Mouse (Mus musculus) T-helper 2 cell (primary cell): ENCODE measurements around the gene Pde9a.

Experiments
- in situ Hi-C: fragments of 300-600 bp; cut with MboI, MseI; formaldehyde crosslinking; loops from one replicate; pipeline ENCODE4 v1.15.1; 2025; ENCODE audit warnings: high pct_unique_total_duplicates

Gene Pde9a

GRCm38 (mm10) chr17:31460416-31460815 is 74.4 kb downstream of the Pde9a start:
- in situ Hi-C loops, result no loop called here

GRCm38 (mm10) chr17:31462506-31462905 is 76.5 kb downstream of the Pde9a start:
- in situ Hi-C loops, result no loop called here

- in situ Hi-C loops, result no loop called here
Observed at GRCm38 (mm10) chr17:31466854-31467253, 80.8 kb downstream of the Pde9a start.

GRCm38 (mm10) chr17:31468496-31468895 is 82.5 kb downstream of the Pde9a start:
- in situ Hi-C loops, result no loop called here

- in situ Hi-C loops, result no loop called here
Observed at GRCm38 (mm10) chr17:31470766-31471418, 84.9 kb downstream of the Pde9a start.

- in situ Hi-C loops, result no loop called here
Observed at GRCm38 (mm10) chr17:31474388-31474787, 88.4 kb downstream of the Pde9a start.

- in situ Hi-C loops, result no loop called here
Observed at GRCm38 (mm10) chr17:31478606-31479005, 92.6 kb downstream of the Pde9a start.

- in situ Hi-C loops, result no loop called here
Observed at GRCm38 (mm10) chr17:31479108-31479844, 93.3 kb downstream of the Pde9a start.

- in situ Hi-C loops, result no loop called here
Observed at GRCm38 (mm10) chr17:31486616-31487198, 100.7 kb downstream of the Pde9a start.

- in situ Hi-C loops, result no loop called here
Observed at GRCm38 (mm10) chr17:31487433-31488060, 101.5 kb downstream of the Pde9a start.

- in situ Hi-C loops, result loop anchor here (5.0 kb wide), 2 partner anchors 54 to 119 kb away; no protein-coding TSS in a partner anchor
Observed at GRCm38 (mm10) chr17:31491355-31491754, 105.3 kb downstream of the Pde9a start.

- in situ Hi-C loops, result loop anchor here (5.0 kb wide), 2 partner anchors 55 to 120 kb away; no protein-coding TSS in a partner anchor
Observed at GRCm38 (mm10) chr17:31492416-31492815, 106.4 kb downstream of the Pde9a start.

- in situ Hi-C loops, result loop anchor here (5.0 kb wide), 2 partner anchors 58 to 123 kb away; no protein-coding TSS in a partner anchor
Observed at GRCm38 (mm10) chr17:31494989-31495388, 109.0 kb downstream of the Pde9a start.

GRCm38 (mm10) chr17:31497726-31498125 is 111.7 kb downstream of the Pde9a start:
- in situ Hi-C loops, result no loop called here

GRCm38 (mm10) chr17:31499725-31500124 is 113.7 kb downstream of the Pde9a start:
- in situ Hi-C loops, result no loop called here

GRCm38 (mm10) chr17:31500416-31500815 is 114.4 kb downstream of the Pde9a start:
- in situ Hi-C loops, result no loop called here

- in situ Hi-C loops, result no loop called here
Observed at GRCm38 (mm10) chr17:31500908-31501307, 114.9 kb downstream of the Pde9a start.

GRCm38 (mm10) chr17:31502261-31502927 is 116.4 kb downstream of the Pde9a start:
- in situ Hi-C loops, result no loop called here

- in situ Hi-C loops, result no loop called here
Observed at GRCm38 (mm10) chr17:31503337-31503736, 117.3 kb downstream of the Pde9a start.

- in situ Hi-C loops, result no loop called here
Observed at GRCm38 (mm10) chr17:31503936-31504335, 117.9 kb downstream of the Pde9a start.

- in situ Hi-C loops, result no loop called here
Observed at GRCm38 (mm10) chr17:31505013-31505412, 119.0 kb downstream of the Pde9a start.

- in situ Hi-C loops, result no loop called here
Observed at GRCm38 (mm10) chr17:31506282-31506681, 120.3 kb downstream of the Pde9a start.
